Mouse (Mus musculus) sigmoid colon, adult 10 weeks (tissue): ENCODE results near the gene Nmrk2. TPM values are rescaled to one million over a fixed set of nuclear protein-coding genes. Genes with fewer than 3 reads are reported as not detected.

ENCODE experiments used
- polyA plus RNA-seq: library from polyadenylated mRNA; stranded (reverse); fragments of 350-450 nt; fragmentation: Illumina TruSeq; extraction: RNeasy Lipid Tissue Mini Kit (QIAGEN cat#74804); gene quantifications from one replicate; pipeline ENCODE4 v1.2.3, GENCODE M21; 2014; ENCODE audit warnings: low read depth, low replicate concordance

Gene Nmrk2
- not detected for polyA plus RNA-seq

GRCm38 (mm10) chr10:81201807-81202758 lies at the start of gene Nmrk2:
Gene Nmrk2 (minus strand): TSS chr10:81202051.

DNA sequence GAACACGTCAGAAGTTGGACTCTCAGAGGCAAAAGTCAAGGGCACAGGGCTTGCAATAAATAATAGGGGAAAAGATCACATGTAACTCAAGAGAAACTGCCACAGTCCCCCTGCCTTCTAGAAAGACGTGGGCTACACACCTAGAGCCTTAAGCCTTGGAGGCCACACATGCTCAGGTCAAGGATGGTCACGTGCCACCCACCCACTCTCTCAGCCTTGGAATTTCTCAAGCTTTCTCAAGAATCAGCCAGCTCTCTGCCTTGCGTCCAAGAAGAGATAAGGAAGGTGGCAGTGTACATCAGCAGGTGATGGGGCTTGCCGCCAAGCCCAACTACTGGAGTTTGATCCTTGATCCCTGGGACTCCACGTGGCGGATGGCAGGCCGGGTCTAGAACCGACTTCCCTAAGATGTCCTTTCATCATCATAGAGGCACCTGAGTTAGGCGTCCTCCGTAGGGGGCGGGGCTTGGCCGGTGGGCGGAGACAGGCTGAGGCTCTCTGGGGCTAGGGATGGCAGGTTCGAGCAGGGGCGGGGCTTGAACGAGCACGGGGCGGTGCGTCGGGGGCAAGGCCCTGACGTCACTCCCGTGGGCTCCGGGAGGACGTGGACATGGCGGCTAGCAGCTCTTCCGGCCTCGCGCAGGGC lies 30.9 kb upstream of the Nmrk2 start, which contains the start of gene Zfr2:
Gene Zfr2, plus strand, starts transcription at position 576 of the 646 bp plus-strand sequence.

DNA sequence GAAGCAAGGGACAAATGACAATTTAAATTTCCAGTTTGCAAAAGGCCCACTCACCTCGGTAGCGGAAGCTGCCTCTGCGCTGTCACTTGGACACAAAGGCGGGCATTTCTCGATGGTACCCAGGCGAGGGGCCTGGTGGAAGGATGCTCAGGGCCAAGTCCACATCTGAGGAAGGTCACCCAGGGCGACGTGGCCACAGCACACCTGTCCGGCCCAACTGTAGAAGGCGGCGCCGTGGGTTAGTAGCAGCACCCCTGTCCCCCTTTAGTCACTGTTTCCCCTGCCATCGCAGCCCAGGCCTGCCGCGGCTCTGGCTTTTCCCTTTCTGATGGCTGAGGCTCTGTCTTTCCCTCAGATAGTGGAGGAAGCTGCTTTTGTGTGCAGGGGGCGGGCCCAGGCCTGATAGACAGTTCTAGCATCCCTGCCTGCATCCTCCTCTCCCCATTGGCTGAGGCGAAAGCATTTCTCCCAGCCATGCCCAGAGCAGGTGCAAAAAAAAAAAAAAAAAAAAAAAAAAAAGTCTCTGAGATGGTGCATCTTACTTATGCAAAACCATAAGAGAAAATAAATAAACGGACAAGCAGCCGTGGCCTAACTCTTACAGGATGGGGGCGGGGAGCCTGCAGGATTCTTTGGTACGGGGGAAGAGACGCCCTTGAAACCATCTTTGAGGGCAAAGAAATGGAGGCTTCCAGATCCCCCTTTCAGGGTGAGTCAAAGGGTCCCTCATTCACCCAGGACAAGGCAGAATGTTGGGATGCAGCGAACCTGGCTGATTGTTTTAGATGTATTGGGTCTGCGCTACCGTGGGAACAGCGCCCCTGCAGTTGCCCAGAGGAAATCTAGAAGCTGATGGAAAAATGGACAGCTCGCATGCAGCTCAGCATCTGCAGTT lies 28.8 kb upstream of the Nmrk2 start, which contains the start of gene Atcay:
Gene Atcay, minus strand, starts transcription at position 396 of the 895 bp plus-strand sequence.

DNA sequence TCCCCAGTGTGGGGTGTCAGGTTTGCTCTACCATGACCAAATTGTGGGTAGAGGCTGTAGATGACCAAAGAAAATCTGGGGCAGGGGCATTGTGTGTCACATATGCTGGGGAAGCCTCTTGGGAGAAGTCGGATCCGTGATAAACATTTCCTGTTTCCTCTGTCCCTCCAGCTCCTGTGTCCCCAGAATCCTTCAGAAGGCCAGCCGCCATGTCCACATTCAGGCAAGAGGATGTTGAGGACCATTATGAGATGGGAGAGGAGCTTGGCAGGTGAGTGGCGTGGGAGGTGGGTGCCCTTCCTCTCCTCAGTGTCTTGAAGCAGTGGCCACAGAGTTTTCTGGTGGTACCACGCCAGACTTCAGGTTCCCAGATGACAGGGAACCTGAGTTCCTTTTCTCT lies 18.0 kb downstream of the Nmrk2 start, which contains the start of gene 4930442H23Rik:
Gene 4930442H23Rik, minus strand, starts transcription at position 45 of the 400 bp plus-strand sequence.

GRCm38 (mm10) chr10:81182336-81183333 lies 19.2 kb downstream of the Nmrk2 start, which contains the start of gene Dapk3:
Gene Dapk3 (plus strand): TSS chr10:81183005.

DNA sequence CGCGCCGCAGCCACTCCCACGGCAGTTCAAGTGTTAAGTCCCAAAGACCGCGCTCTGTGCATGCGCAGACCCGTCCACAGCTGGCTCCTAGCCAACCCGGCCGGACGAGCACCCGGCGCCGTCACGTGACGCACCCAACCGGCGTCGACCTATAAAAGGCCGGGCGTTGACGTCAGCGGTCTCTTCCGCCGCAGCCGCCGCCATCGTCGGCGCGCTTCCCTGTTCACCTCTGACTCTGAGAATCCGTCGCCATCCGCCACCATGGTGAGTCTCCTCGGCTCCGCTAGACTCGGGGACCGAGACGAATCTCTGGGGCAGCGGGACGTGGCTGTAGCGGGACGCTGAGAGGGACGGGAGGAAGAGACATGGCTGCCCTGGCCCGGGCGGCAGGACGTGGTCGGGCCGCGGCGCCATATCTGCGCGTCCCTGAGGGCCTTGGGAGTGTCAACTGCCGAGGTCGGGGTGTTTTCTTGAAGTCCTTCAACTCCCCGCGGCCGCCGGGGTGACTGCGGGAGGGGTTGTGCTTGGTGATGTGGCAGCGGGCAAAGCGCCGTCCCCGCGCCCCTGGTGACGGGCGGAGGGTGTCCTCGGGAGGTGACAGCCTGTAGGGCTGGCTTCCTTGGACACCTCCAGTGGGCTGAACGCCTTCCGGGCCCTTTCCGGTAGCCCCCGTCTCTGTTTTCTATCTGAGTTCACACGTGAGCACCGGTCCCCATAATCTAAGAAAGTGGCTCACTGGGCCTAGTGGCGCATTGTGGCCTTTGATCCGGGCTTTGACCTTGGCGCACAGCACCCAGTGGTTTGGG lies 25.2 kb downstream of the Nmrk2 start, which contains the start of gene Eef2:
Gene Eef2, plus strand, starts transcription at position 166 of the 806 bp plus-strand sequence.

GRCm38 (mm10) chr10:81167200-81168086 lies 34.4 kb downstream of the Nmrk2 start, which contains the start of gene Pias4:
Gene Pias4 (minus strand): TSS chr10:81167923.

Other genes starting within 250 kb of the Nmrk2 start
- gene Gng7, start 187.1 kb downstream of the Nmrk2 start, polyA plus RNA-seq: 0.76 TPM
- not detected for gene Diras1, start 176.4 kb downstream of the Nmrk2 start, polyA plus RNA-seq
- 0.41 TPM for gene Slc39a3, start 164.6 kb downstream of the Nmrk2 start, polyA plus RNA-seq
- gene Sgta, start 141.9 kb downstream of the Nmrk2 start, polyA plus RNA-seq: 1.3 TPM
- gene Thop1, start 132.0 kb downstream of the Nmrk2 start, polyA plus RNA-seq: not detected
- 0.79 TPM for gene Creb3l3, start 103.2 kb downstream of the Nmrk2 start, polyA plus RNA-seq
- gene Map2k2, start 96.1 kb downstream of the Nmrk2 start, polyA plus RNA-seq: 3.0 TPM
- gene Zbtb7a, start 66.8 kb downstream of the Nmrk2 start, polyA plus RNA-seq: 48.6 TPM
- gene Pias4, start 34.1 kb downstream of the Nmrk2 start, polyA plus RNA-seq: not detected
- gene Eef2, start 25.4 kb downstream of the Nmrk2 start, polyA plus RNA-seq: 12.4 TPM
- gene Dapk3, start 19.0 kb downstream of the Nmrk2 start, polyA plus RNA-seq: not detected
- gene 4930442H23Rik, start 18.2 kb downstream of the Nmrk2 start, polyA plus RNA-seq: not detected
- gene Atcay, start 28.8 kb upstream of the Nmrk2 start, polyA plus RNA-seq: 0.19 TPM
- gene Zfr2, start 31.1 kb upstream of the Nmrk2 start, polyA plus RNA-seq: 0.63 TPM
- not detected for gene Matk, start 50.9 kb upstream of the Nmrk2 start, polyA plus RNA-seq
- 1.2 TPM for gene Mrpl54, start 64.9 kb upstream of the Nmrk2 start, polyA plus RNA-seq
- not detected for gene Apba3, start 64.9 kb upstream of the Nmrk2 start, polyA plus RNA-seq
- gene Tjp3, start 89.5 kb upstream of the Nmrk2 start, polyA plus RNA-seq: 7.8 TPM
- 2.6 TPM for gene Pip5k1c, start 90.9 kb upstream of the Nmrk2 start, polyA plus RNA-seq
- gene Cactin, start 119.1 kb upstream of the Nmrk2 start, polyA plus RNA-seq: 0.16 TPM
- gene Tbxa2r, start 126.7 kb upstream of the Nmrk2 start, polyA plus RNA-seq: not detected
- not detected for gene Gipc3, start 141.2 kb upstream of the Nmrk2 start, polyA plus RNA-seq
- 11.0 TPM for gene Hmg20b, start 148.4 kb upstream of the Nmrk2 start, polyA plus RNA-seq
- gene Mfsd12, start 155.4 kb upstream of the Nmrk2 start, polyA plus RNA-seq: 0.13 TPM
- gene 4930404N11Rik, start 163.8 kb upstream of the Nmrk2 start, polyA plus RNA-seq: not detected
- gene Fzr1, start 176.5 kb upstream of the Nmrk2 start, polyA plus RNA-seq: 0.19 TPM
- gene Dohh, start 182.4 kb upstream of the Nmrk2 start, polyA plus RNA-seq: not detected
- gene Gm48551, start 182.4 kb upstream of the Nmrk2 start, polyA plus RNA-seq: 0.32 TPM
- not detected for gene Gm48552, start 187.0 kb upstream of the Nmrk2 start, polyA plus RNA-seq
- 21.2 TPM for gene Smim24, start 191.0 kb upstream of the Nmrk2 start, polyA plus RNA-seq